9 mouse cellular contexts compared by ENCODE assay signal in genomic region chr14:45551121-45551768, GRCm38 (mm10). TPM values are rescaled to one million over a fixed set of nuclear protein-coding genes. Genes with fewer than 3 reads are reported as not detected.
DNase-seq lines count a peak whose midpoint lies in the region; ATAC-seq and TF ChIP-seq lines count a peak whose summit lies in the region.
"Had no signal": no experiment of that assay in that cellular context is flagged by ENCODE, and none has a peak within 500 bp of the region (broad histone marks: within the 10 kb centered on the region; RNA-seq: fewer than 3 reads in every experiment).

No protein-coding gene starts in this region.

- H3K27ac ChIP-seq in kidney, adult 2 months (ENCODE audit: insufficient read depth, low read depth, low read length): no peak overlapping the region
- H3K27ac ChIP-seq in kidney, embryonic 14.5 days (ENCODE audit: low read depth, low read length): no peak overlapping the region
- H3K27ac ChIP-seq in hindbrain, embryonic 13.5 days: no peak overlapping the region
- no peak overlapping the region for H3K27ac ChIP-seq in midbrain, embryonic 12.5 days (replicated peaks)
- H3K27ac ChIP-seq: embryonic facial prominence, embryonic 12.5 days had no signal

- 75% methylated on average over 17 of the region's 17 CpGs for WGBS in kidney, adult 2 months
- WGBS in kidney, embryonic 14.5 days: 59% methylated on average over 17 of the region's 17 CpGs
- 62% methylated on average over 17 of the region's 17 CpGs for WGBS in hindbrain, embryonic 13.5 days
- 55% methylated on average over 17 of the region's 17 CpGs for WGBS in midbrain, embryonic 12.5 days

- H3K4me3 ChIP-seq in kidney, adult 2 months (ENCODE audit: insufficient read depth, low read depth, low read length): no peak overlapping the region
- H3K4me3 ChIP-seq in kidney, embryonic 14.5 days (ENCODE audit: low read length): no peak overlapping the region
- H3K4me3 ChIP-seq in G1E (ENCODE audit: low read depth, low read length): no peak overlapping the region
- H3K4me3 ChIP-seq in hindbrain, embryonic 13.5 days: no peak overlapping the region
- H3K4me3 ChIP-seq in midbrain, embryonic 12.5 days: no peak overlapping the region
- H3K4me3 ChIP-seq: embryonic facial prominence, embryonic 12.5 days had no signal

- no peaks in the 10 kb centered on the region for H3K36me3 ChIP-seq in kidney, adult 2 months (ENCODE audit: control insufficient read depth, insufficient read depth, low read length)
- no peaks in the 10 kb centered on the region for H3K36me3 ChIP-seq in kidney, embryonic 14.5 days (ENCODE audit: control insufficient read depth, insufficient read depth, low read length)
- H3K36me3 ChIP-seq in G1E (replicated peaks): no peaks in the 10 kb centered on the region
- H3K36me3 ChIP-seq in hindbrain, embryonic 13.5 days: no peaks in the 10 kb centered on the region
- H3K36me3 ChIP-seq in midbrain, embryonic 12.5 days: no peaks in the 10 kb centered on the region
- H3K36me3 ChIP-seq: embryonic facial prominence, embryonic 12.5 days had no signal

- peaks cover 15% of the 10 kb centered on the region for H3K4me1 ChIP-seq in kidney, adult 2 months (ENCODE audit: control insufficient read depth, insufficient read depth, low read length)
- H3K4me1 ChIP-seq in kidney, embryonic 14.5 days (ENCODE audit: control insufficient read depth, insufficient read depth, low read length): no peaks in the 10 kb centered on the region
- no peaks in the 10 kb centered on the region for H3K4me1 ChIP-seq in G1E (ENCODE audit: insufficient read depth, low read depth, low read length)
- no peaks in the 10 kb centered on the region for H3K4me1 ChIP-seq in hindbrain, embryonic 13.5 days (replicated peaks)
- no peaks in the 10 kb centered on the region for H3K4me1 ChIP-seq in midbrain, embryonic 12.5 days
- H3K4me1 ChIP-seq: embryonic facial prominence, embryonic 12.5 days had no signal

- no peak overlapping the region for H3K9ac ChIP-seq in kidney, embryonic 14.5 days (ENCODE audit: low read depth, low read length)
- H3K9ac ChIP-seq in hindbrain, embryonic 13.5 days: no peak overlapping the region
- no peak overlapping the region for H3K9ac ChIP-seq in midbrain, embryonic 12.5 days (replicated peaks)
- H3K9ac ChIP-seq: embryonic facial prominence, embryonic 12.5 days had no signal

- H3K9me3 ChIP-seq in kidney, embryonic 14.5 days (ENCODE audit: control insufficient read depth, low read length): no peaks in the 10 kb centered on the region
- no peaks in the 10 kb centered on the region for H3K9me3 ChIP-seq in G1E (replicated peaks)
- no peaks in the 10 kb centered on the region for H3K9me3 ChIP-seq in hindbrain, embryonic 13.5 days
- H3K9me3 ChIP-seq in midbrain, embryonic 12.5 days: no peaks in the 10 kb centered on the region
- H3K9me3 ChIP-seq: embryonic facial prominence, embryonic 12.5 days had no signal

- H3K27me3 ChIP-seq in kidney, adult 2 months (replicated peaks; ENCODE audit: control insufficient read depth, insufficient read depth, low read length): no peaks in the 10 kb centered on the region
- no peaks in the 10 kb centered on the region for H3K27me3 ChIP-seq in kidney, embryonic 14.5 days (ENCODE audit: control insufficient read depth, insufficient read depth, low read length)
- H3K27me3 ChIP-seq in G1E (ENCODE audit: insufficient read depth, low read length): peaks cover 13% of the 10 kb centered on the region
- H3K27me3 ChIP-seq in hindbrain, embryonic 13.5 days: no peaks in the 10 kb centered on the region
- no peaks in the 10 kb centered on the region; the same call in 1 of the 2 replicates for H3K27me3 ChIP-seq in midbrain, embryonic 12.5 days
- H3K27me3 ChIP-seq: embryonic facial prominence, embryonic 12.5 days had no signal

- no peak for TF ChIP-seq POLR2A in kidney, adult 2 months (IDR thresholded peaks at IDR 0.05; ENCODE audit: low read depth, low read length)

- ATAC-seq in kidney, embryonic 14.5 days (ENCODE audit: low FRiP score, low TSS enrichment): no peak
- ATAC-seq in G1E (ENCODE audit: extremely low read depth, insufficient number of reproducible peaks, low FRiP score, poor library complexity, severe bottlenecking): no peak
- ATAC-seq in hindbrain, embryonic 13.5 days (ENCODE audit: low FRiP score): peak; percentile 88
- peak; percentile 91 for ATAC-seq in midbrain, embryonic 12.5 days (ENCODE audit: low FRiP score, low read depth)

- H3K4me2 ChIP-seq in kidney, embryonic 14.5 days (replicated peaks; ENCODE audit: low read depth, low read length): no peak overlapping the region
- H3K4me2 ChIP-seq in hindbrain, embryonic 13.5 days: peak overlapping the region; percentile 17; the same call in 1 of the 2 replicates
- H3K4me2 ChIP-seq in midbrain, embryonic 12.5 days (replicated peaks): peak overlapping the region; percentile 11; the same call in 1 of the 2 replicates
- H3K4me2 ChIP-seq: embryonic facial prominence, embryonic 12.5 days had no signal

- peak; percentile 38 for TF ChIP-seq CTCF in kidney, adult 2 months (conservative IDR thresholded peaks at IDR 0.05; ENCODE audit: insufficient read depth, insufficient read length, low read depth, low read length)
- TF ChIP-seq CTCF in G1E (IDR thresholded peaks at IDR 0.05; ENCODE audit: low read depth, low read length): peak; percentile 55; the same call in 1 of the 2 replicates

- DNase-seq in kidney, adult 2 months: no peak
- DNase-seq in G1E (ENCODE audit: low spot score): peak; percentile 20
- DNase-seq in cerebellum, postnatal 25 days: peak; percentile 27 to 62
- DNase-seq in adipocyte (ENCODE audit: low spot score): no peak
- no peak for DNase-seq in lung, postnatal 4 days

RNA-seq across cellular contexts. Expression of gene Fermt2, which starts 21.3 kb away (rescaled TPM):
- 40.8 and 47.2 TPM in 2 replicates for polyA plus RNA-seq in kidney, adult 2 months (2012; rRNA removed)
- 147 and 172 TPM in 2 replicates for polyA plus RNA-seq in kidney, embryonic 14.5 days (2014; fragmentation: Nextera tagmentation; extraction: Ambion mirVana)
- total RNA-seq in G1E (2014; fragmentation: Nextera tagmentation): not detected in 2 replicates
- total RNA-seq in G1E (2017): 0.17 and 0.60 TPM in 2 replicates
- not detected in 2 replicates for polyA plus RNA-seq in G1E (2012)
- 67.7 and 77.2 TPM in 2 replicates for polyA plus RNA-seq in hindbrain, embryonic 13.5 days (2015; fragmentation: Nextera tagmentation; extraction: Ambion mirVana)
- 66.5 and 72.1 TPM in 2 replicates for polyA plus RNA-seq in midbrain, embryonic 12.5 days (2016; fragmentation: Nextera tagmentation; extraction: Ambion mirVana)

Comparison
In these comparisons a context has a peak if more than half of its experiments do, and no peak if none do; other contexts are left out.
1. DNase-seq: peak in G1E (single experiment) and cerebellum, postnatal 25 days (2 of 2); none in kidney, adult 2 months (single experiment), adipocyte (single experiment) and lung, postnatal 4 days (0 of 2).
2. ATAC-seq: peak in hindbrain, embryonic 13.5 days (single experiment) and midbrain, embryonic 12.5 days (single experiment); none in kidney, embryonic 14.5 days (single experiment) and G1E (single experiment).
3. RNA of gene Fermt2, which starts 21.3 kb away (polyA plus RNA-seq): 147 to 172 TPM in kidney, embryonic 14.5 days, 67.7 to 77.2 TPM in hindbrain, embryonic 13.5 days, 66.5 to 72.1 TPM in midbrain, embryonic 12.5 days and 40.8 to 47.2 TPM in kidney, adult 2 months; not detected in G1E; every median in the first group is over 10 times any median in the second.